Mouse (Mus musculus) right cerebral cortex, postnatal 36 days (tissue): ENCODE measurements around the gene Ankrd34a.

Experiments
- DNase-seq, 2 experiments: peaks; one replicate each; pipeline ENCODE4 v3.0.0; 2022; ENCODE audit warnings: low spot score in 2 of 2, mixed read lengths in 1 of 2

Gene Ankrd34a

GRCm38 (mm10) chr3:96606618-96607017, 10.2 kb downstream of the Ankrd34a start:
- DNase-seq = no peak

GRCm38 (mm10) chr3:96617941-96618340, 21.5 kb downstream of the Ankrd34a start:
- no peak for DNase-seq

DNA sequence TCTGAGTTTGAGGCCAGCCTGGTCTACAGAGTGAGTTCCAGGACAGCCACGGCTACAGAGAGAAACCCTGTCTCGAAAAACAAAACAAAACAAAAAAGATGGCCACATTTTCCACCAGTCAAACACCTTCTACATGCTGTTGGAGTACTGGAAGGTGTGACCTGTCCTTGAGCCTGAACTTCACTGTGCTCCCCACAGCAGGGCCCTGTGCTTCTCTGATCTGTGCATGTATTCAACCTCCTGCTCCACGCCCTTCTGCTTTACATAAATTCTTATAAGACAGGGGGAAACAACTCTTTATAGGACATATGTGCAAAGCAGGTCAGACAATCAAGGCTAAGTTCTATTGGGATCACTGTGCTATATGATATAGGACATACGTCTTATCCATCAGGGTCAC, 26.8 kb downstream of the Ankrd34a start:
- DNase-seq = no peak

DNA sequence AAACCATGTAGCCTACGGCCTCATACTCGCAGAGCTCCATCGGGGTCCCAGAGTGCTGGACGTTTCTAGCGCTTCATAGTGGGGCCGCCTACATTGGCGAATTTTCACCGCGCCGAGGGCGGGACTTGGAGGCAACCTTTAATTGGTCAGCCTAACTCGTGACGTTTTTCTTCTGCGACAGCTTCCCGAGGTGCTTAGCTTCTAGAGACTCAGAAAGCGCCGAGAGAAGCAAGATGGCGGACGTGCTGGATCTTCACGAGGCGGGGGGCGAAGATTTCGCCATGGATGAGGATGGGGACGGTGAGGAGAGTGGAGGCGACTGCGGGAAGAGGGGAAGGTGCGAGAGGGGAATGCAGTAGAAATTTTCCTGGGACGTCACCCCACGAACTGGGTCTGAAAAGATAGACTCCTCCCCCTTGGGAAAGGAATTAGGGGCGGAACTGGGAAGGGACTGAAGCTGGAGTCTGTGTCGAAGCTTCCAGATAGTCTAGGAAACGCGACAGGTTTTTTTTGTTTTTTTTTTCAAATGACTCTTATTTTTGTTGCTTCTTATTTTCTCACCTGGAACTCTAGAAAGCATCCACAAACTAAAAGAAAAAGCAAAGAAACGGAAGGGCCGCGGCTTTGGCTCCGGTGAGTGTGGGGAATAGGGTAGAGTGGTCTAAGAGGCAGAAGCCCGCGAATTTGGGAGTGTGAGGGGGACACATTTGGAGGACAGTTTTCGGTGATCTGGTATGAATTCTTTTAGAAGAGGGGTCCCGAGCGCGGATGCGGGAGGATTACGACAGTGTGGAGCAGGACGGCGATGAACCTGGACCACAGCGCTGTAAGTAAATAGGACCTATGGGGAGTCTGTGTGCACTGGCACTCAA, 33.5 kb downstream of the Ankrd34a start, which contains the start of gene Rbm8a:
Gene Rbm8a, plus strand, starts transcription at position 205 of the 872 bp plus-strand sequence.
- peak; percentile 96 to 97 for DNase-seq

DNA sequence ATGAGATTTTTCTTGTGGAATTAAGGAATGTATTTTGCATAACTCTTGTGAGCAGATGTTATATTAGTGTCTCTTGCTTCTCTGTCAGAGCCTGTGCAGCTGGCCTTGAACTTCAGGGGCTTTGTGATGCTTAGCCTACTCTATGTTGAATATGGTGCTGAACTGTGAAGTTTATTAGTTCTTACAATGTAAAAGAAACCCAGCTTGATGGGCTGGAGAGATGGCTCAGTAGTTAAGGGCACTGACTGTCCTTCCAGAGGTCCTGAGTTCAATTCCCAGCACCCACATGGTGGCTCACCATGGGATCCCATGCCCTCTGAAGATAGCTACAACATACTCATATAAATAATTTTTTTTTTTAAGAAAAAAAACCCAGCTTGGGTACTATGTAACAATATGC, 35.6 kb downstream of the Ankrd34a start:
- DNase-seq = no peak

DNA sequence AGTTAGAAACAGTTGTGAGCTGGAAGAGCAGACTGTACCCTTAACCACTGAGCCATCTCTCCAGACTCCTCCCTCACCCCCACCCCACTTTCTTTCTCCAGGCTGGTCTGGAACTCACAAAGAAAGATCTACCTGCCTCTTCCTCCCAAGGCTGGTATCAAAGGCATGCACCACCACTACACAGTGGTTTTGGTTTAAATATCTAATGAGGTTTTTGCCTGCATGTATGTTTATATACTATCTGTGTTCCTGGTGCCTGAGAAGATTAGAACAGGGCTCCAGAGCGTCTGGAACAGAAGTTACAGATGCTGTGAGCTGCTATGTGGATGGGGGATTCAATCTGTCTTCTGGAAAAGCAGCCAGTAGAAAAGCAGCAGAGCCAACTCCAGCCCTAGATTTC, 37.6 kb downstream of the Ankrd34a start:
- no peak for DNase-seq

- DNase-seq = peak; percentile 85 to 88
These were observed 38.8 kb downstream of the Ankrd34a start, which contains the start of the genes Pex11b and Gm42957 for GRCm38 (mm10) chr3:96634928-96635879. TSS of gene Pex11b (plus strand) at chr3:96635376. TSS of gene Gm42957 (plus strand) at chr3:96635474.

DNA sequence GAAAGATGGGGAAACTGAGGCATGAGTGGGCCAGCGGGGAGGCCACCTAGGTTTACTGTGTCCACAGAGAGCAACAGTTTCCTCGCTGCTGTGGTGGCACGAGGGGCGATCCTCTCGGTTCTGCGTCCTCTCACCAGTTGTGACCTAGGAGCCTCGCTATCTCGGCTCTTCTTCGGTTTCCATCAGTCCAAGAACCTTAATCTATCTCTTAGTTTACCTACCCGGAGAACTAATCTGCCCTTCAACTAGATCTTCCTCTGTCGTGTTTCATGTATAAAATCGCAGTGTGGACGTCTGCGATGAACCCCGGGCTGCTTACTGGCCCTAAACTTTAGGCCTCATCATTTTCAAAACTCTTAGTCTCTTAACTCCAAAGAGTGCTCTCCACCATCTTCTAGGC, 39.5 kb downstream of the Ankrd34a start:
- DNase-seq = no peak

GRCm38 (mm10) chr3:96636448-96636847, 40.0 kb downstream of the Ankrd34a start:
- no peak for DNase-seq

GRCm38 (mm10) chr3:96639219-96639618, 42.8 kb downstream of the Ankrd34a start:
- DNase-seq = peak in 1 of 2 experiments; percentile 27

DNA sequence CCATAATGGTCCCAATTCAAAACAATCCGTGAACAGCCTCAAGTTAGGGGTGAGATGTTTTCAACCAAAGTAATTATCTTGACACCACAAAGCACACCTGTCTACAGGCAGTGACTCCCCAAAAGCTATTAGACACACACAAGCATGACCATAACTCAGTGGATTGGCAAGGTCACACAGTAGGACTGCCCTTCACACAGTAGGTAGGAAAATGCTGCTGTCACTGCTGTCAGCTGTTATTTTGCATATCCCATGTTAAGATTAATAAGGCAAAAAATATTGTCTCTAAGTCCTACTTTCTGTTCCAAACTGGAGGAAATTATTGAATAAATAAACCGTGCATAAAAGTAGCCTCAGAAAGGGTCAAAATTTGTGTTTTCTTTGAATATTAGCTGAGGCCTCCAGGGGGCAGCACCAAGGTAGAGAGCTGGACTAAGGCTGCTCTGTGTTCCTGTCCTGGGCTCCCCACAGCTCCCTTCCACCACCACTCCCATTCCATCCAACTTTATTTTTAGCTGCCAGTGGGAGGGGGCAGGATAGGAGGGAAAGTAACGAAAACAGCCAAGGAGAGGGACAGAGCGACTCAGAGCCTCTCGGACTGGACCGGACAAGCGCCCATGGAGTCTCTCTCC, 48.7 kb downstream of the Ankrd34a start, which contains the start of gene Itga10:
Gene Itga10, plus strand, starts transcription at position 567 of the 632 bp plus-strand sequence.
- DNase-seq = no peak

GRCm38 (mm10) chr3:96647365-96647764, 50.9 kb downstream of the Ankrd34a start:
- DNase-seq = no peak
